Mouse (Mus musculus) hindlimb bud, embryonic 11.5 days (tissue): ENCODE results near the gene Gm15130.

Experiments used
- DNase-seq: peaks from one replicate; pipeline ENCODE4 v3.0.0-alpha.2; 2012; ENCODE audit warnings: low read depth, low spot score; ENCODE audit errors: extremely low spot score

The Gm15130 gene

GRCm38 (mm10) chr2:111152836-111153235, at the start of gene Gm15130:
Gene Gm15130 (minus strand): TSS chr2:111152936.
- no peak for DNase-seq

- DNase-seq, result no peak
Observed at GRCm38 (mm10) chr2:111182068-111182467, 29.3 kb upstream of the Gm15130 start.

GRCm38 (mm10) chr2:111135739-111136138, 17.0 kb downstream of the Gm15130 start:
- peak; percentile 3 for DNase-seq

GRCm38 (mm10) chr2:111105882-111106281, 46.9 kb downstream of the Gm15130 start, which contains the start of gene Gm13941:
Gene Gm13941 (minus strand): TSS chr2:111105982.
- DNase-seq, result no peak
